Mouse (Mus musculus) hindbrain, postnatal 0 days (tissue): ENCODE data around the gene Dbx2. TPM values are rescaled to one million over a fixed set of nuclear protein-coding genes. Genes with fewer than 3 reads are reported as not detected.

Source experiments
- ATAC-seq: fragments of 200-750 bp; cut with Nextera tagmentation; 2 replicates; pipeline ENCODE4 v1.8.0; 2017; ENCODE audit warnings: mild to moderate bottlenecking, moderate TSS enrichment, moderate library complexity
- DNase-seq: peaks from one replicate; pipeline ENCODE4 v3.0.0-alpha.2; 2015; ENCODE audit warnings: low spot score
- H3K27ac ChIP-seq: fragments of 300-500 bp; sonication (generic); 2 replicates; pipeline ENCODE4 v1.5.1; 2014; ENCODE audit warnings: mild to moderate bottlenecking
- H3K27me3 ChIP-seq: fragments of 300-500 bp; sonication (generic); 2 replicates; pipeline ENCODE4 v1.6.1; 2014; ENCODE audit warnings: low read length, mixed read lengths; ENCODE audit not compliant: insufficient read depth
- H3K36me3 ChIP-seq: fragments of 300-500 bp; sonication (generic); 2 replicates; pipeline ENCODE4 v1.6.1; 2014; ENCODE audit warnings: low read length, mixed read lengths; ENCODE audit not compliant: insufficient read depth
- H3K4me1 ChIP-seq: fragments of 300-500 bp; sonication (generic); 2 replicates; pipeline ENCODE4 v1.6.1; 2014; ENCODE audit warnings: antibody characterized with exemption, low read length, mixed read lengths; ENCODE audit not compliant: insufficient read depth
- H3K4me2 ChIP-seq: fragments of 300-500 bp; sonication (generic); 2 replicates; pipeline ENCODE4 v1.6.1; 2014; ENCODE audit warnings: low read depth, mild to moderate bottlenecking, low read length, moderate library complexity, mixed read lengths
- H3K4me3 ChIP-seq: fragments of 300-500 bp; sonication (generic); 2 replicates; pipeline ENCODE4 v1.5.1; 2014; ENCODE audit warnings: low read length
- H3K9ac ChIP-seq: fragments of 300-500 bp; sonication (generic); replicated peaks from 2 replicates; pipeline ENCODE4 v1.6.1; 2014; ENCODE audit warnings: mild to moderate bottlenecking, low read length, moderate library complexity, mixed read lengths
- H3K9me3 ChIP-seq: fragments of 300-500 bp; sonication (generic); 2 replicates; pipeline ENCODE4 v1.6.1; 2016; ENCODE audit warnings: low read length, mixed read lengths
- CTCF ChIP-seq: IDR thresholded peaks from 2 replicates; pipeline ENCODE4 v1.5.1; 2016; ENCODE audit warnings: antibody characterized with exemption, control low read depth, low read depth
- WGBS: fragments of 180-500 bp; shearing (Covaris S2); extraction: QIAGEN DNeasy Blood & Tissue Kit; methylation state at CpG from one replicate; pipeline ENCODE4 v1.1.7; 2014; 5-methylcytosine and 5-hydroxymethylcytosine counted together
- polyA plus RNA-seq: library from polyadenylated mRNA; unstranded; fragments of >200 nt; fragmentation: Nextera tagmentation; extraction: Ambion mirVana; gene quantifications from 2 replicates; pipeline ENCODE4 v1.2.1, GENCODE M21; 2015
- total RNA-seq: library from RNA; depleted of rRNA; stranded (reverse); fragments of >200 nt; gene quantifications from 2 replicates; pipeline ENCODE4 v1.2.3, GENCODE M21; 2014; rRNA removed

Gene Dbx2
- total and polyA plus RNA-seq, 2 experiments from 2014 or later: 8.3 to 23.7 TPM

DNA sequence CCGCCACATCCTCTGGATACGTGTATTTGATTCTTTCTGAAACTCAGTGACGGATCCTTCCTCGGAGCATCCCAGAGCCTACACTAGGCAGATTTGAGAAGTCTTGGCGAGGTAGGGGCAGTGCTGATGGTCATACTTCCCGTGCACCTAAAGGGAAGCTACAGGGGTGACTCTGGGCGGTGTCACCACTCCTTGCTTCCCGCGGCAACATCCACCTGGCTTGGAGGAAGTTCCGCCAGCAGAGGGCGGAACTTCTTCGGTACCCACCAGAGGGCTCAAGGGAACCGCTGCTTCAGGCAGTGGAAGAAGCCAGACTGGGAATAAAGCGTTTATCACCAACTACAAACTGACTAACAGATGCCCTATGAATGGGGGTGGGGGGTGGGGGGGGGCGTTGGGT lies 68.9 kb downstream of the Dbx2 start:
- 93% methylated on average over 15 of the region's 15 CpGs for WGBS

DNA sequence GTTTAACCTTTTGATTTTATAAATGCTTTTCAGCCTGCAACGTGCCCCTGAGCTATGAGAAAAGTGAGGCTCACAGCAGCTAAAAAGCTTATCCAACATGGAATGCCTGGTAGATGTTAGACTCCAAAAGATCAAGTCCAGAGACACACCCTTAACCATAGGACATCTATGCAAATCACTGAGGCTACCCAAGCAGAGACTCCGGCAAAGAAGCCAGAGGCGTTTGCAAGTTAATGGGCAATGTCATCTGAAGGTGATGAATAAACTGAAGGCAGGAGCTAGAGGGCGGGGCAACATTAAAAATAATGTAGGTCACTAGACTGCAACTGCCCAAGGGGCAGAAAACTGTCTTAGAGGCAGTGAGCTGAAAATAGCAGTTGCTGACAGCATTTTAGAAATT lies 70.9 kb downstream of the Dbx2 start:
- no peak for DNase-seq
- no peak overlapping the region for H3K9ac ChIP-seq
- no peaks in the 10 kb centered on the region for H3K27me3 ChIP-seq
- no peak overlapping the region for H3K27ac ChIP-seq
- H3K4me3 ChIP-seq: no peak overlapping the region
- ATAC-seq: no peak
- H3K9me3 ChIP-seq: no peaks in the 10 kb centered on the region
- H3K4me2 ChIP-seq: no peak overlapping the region
- no peak for TF ChIP-seq CTCF
- H3K4me1 ChIP-seq: no peaks in the 10 kb centered on the region
- WGBS: 45% methylated on average over 4 of the region's 4 CpGs
- H3K36me3 ChIP-seq: no peaks in the 10 kb centered on the region

More for the DNA sequence above, 68.9 kb downstream of the Dbx2 start:
- H3K36me3 ChIP-seq: no peaks in the 10 kb centered on the region
- H3K9me3 ChIP-seq: no peaks in the 10 kb centered on the region
- H3K27ac ChIP-seq: no peak overlapping the region
- no peaks in the 10 kb centered on the region for H3K27me3 ChIP-seq
- no peak overlapping the region for H3K4me3 ChIP-seq
- no peak overlapping the region for H3K9ac ChIP-seq
- DNase-seq (no peak), ATAC-seq (no peak)
- H3K4me1 ChIP-seq: no peaks in the 10 kb centered on the region
- no peak for TF ChIP-seq CTCF
- H3K4me2 ChIP-seq: no peak overlapping the region

DNA sequence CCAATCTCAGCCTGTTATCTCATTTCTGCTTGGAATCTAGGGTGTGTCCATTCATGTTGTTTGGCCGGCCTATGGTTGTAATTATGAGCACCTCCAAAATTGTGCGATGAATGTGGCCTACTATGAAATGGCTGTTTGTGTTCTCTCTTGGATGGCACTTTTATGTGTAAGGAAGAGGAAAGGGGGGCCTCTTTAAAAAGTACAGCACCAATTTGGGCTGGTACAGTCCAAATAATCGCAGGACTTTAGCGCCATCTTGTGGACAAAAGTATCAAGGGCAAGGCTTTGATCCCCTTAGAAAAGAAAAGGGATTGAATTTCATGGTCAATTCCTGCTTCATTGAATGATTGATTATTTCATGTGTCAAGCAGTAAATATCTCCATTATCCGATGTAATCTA lies 81.1 kb downstream of the Dbx2 start:
- ATAC-seq (0 out of 2 replicates have a peak, but pooled peaks have one; percentile 63), DNase-seq (peak; percentile 94)
- Histone ChIP-seq H3K27me3 (no peaks in the 10 kb centered on the region), H3K27ac (no peak overlapping the region), H3K4me2 (peak overlapping the region; percentile 30; the same call in 1 of the 2 replicates), H3K9ac (no peak overlapping the region), H3K4me1 (no peaks in the 10 kb centered on the region), H3K9me3 (no peaks in the 10 kb centered on the region; the same call in 1 of the 2 replicates), H3K4me3 (no peak overlapping the region), H3K36me3 (no peaks in the 10 kb centered on the region)
- TF ChIP-seq CTCF: peak; percentile 87
- WGBS: 17% methylated on average over 5 of the region's 5 CpGs

Other genes with a start within 250 kb of the Dbx2 start
- 173 and 190 TPM in 2 replicates for gene Nell2, start 127.4 kb downstream of the Dbx2 start, total RNA-seq
- 135 and 148 TPM in 2 replicates for gene Nell2, start 127.4 kb downstream of the Dbx2 start, polyA plus RNA-seq
- gene Ano6, start 134.9 kb upstream of the Dbx2 start, total RNA-seq: 28.9 and 34.3 TPM in 2 replicates
- gene Ano6, start 134.9 kb upstream of the Dbx2 start, polyA plus RNA-seq: 19.2 and 21.5 TPM in 2 replicates